ENCODE assay signal across 11 mouse cellular contexts in the genomic region with DNA sequence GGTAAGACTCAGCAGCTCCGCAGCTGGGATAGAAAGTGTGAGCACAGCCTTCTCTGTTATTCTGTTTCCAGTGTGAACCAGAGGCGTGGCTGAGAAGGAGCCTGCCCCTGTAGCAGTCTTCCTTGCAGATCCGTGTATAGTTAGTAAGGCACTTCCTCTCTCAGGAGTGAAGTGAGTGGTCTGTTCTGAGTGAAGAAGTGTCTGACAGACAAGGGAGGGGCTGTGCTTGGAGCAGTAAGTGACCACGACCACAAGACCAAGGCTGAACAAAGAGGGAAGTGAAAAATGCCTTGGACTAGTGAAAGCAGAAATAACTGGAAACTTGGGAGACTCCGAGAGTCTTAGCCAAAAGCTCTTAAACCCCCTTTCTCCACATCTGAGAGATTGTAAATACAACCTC.
DNase-seq lines count a peak whose midpoint lies in the region; ATAC-seq and TF ChIP-seq lines count a peak whose summit lies in the region.
"Had no signal": no experiment of that assay in that cellular context is flagged by ENCODE, and none has a peak within 500 bp of the region (broad histone marks: within the 10 kb centered on the region; RNA-seq: fewer than 3 reads in every experiment).

No protein-coding gene starts in this region.

- no peak overlapping the region for H3K9ac ChIP-seq in hindbrain, embryonic 15.5 days
- H3K9ac ChIP-seq: heart, embryonic 12.5 days had no signal

- TF ChIP-seq CTCF in layer of hippocampus, adult 2 months (conservative IDR thresholded peaks at IDR 0.05): no peak

- H3K27ac ChIP-seq in layer of hippocampus, adult 2 months: peak overlapping the region; percentile 62
- H3K27ac ChIP-seq in hindbrain, embryonic 15.5 days (replicated peaks): no peak overlapping the region

- no peak overlapping the region for H3K4me3 ChIP-seq in layer of hippocampus, adult 2 months
- no peak overlapping the region for H3K4me3 ChIP-seq in hindbrain, embryonic 15.5 days
- H3K4me3 ChIP-seq: heart, embryonic 12.5 days had no signal

- 44% methylated on average over 5 of the region's 5 CpGs for WGBS in hindbrain, embryonic 15.5 days

- peak; percentile 52; the same call in 1 of the 2 replicates for ATAC-seq in cerebellum, adult (ENCODE audit: insufficient number of reproducible peaks, low FRiP score, low TSS enrichment)
- ATAC-seq in hindbrain, embryonic 15.5 days (ENCODE audit: low FRiP score, low read depth): 0 out of 2 replicates have a peak, but pooled peaks have one; percentile 35
- peak; percentile 99 for ATAC-seq in megakaryocyte, adult 5-6 weeks (ENCODE audit: poor library complexity, severe bottlenecking)

- 0 out of 2 replicates have a peak, but pooled peaks cover 4% of the 10 kb centered on the region for H3K4me1 ChIP-seq in hindbrain, embryonic 15.5 days (replicated peaks)
- H3K4me1 ChIP-seq: heart, embryonic 12.5 days had no signal

- H3K36me3 ChIP-seq in hindbrain, embryonic 15.5 days: no peaks in the 10 kb centered on the region
- H3K36me3 ChIP-seq: heart, embryonic 12.5 days had no signal

- no peaks in the 10 kb centered on the region for H3K27me3 ChIP-seq in hindbrain, embryonic 15.5 days
- H3K27me3 ChIP-seq: heart, embryonic 12.5 days had no signal

- DNase-seq in cerebellum, adult 18-20 months: no peak
- DNase-seq in layer of hippocampus, adult 2 months (ENCODE audit: low spot score in 2 of 2): no peak
- no peak for DNase-seq in layer of hippocampus, adult 8-10 months (ENCODE audit: low spot score in 2 of 2)
- DNase-seq in yolk sac, embryonic 10.5 days (ENCODE audit: low spot score): no peak
- no peak for DNase-seq in thymus, postnatal 25 days
- DNase-seq: cerebellum, adult 2 months; layer of hippocampus, postnatal 36 days had no signal

- H3K4me2 ChIP-seq in hindbrain, embryonic 15.5 days: no peak overlapping the region
- H3K4me2 ChIP-seq: heart, embryonic 12.5 days had no signal

- no peaks in the 10 kb centered on the region for H3K9me3 ChIP-seq in hindbrain, embryonic 15.5 days
- H3K9me3 ChIP-seq: heart, embryonic 12.5 days had no signal

Comparison
In these comparisons a context has a peak if more than half of its experiments do, and no peak if none do; other contexts are left out.
1. ATAC-seq: peak in every context shown above with its lines; median percentile 99 in megakaryocyte, adult 5-6 weeks; 52 in cerebellum, adult; 35 in hindbrain, embryonic 15.5 days.